Mouse (Mus musculus): Measurements from ENCODE around the gene Gng3. TPM values are rescaled to one million over a fixed set of nuclear protein-coding genes. Genes with fewer than 3 reads are reported as not detected.

Gene Gng3
- total and polyA plus RNA-seq, 3 experiments = 0.15 to 2.5 TPM; not detected in 1

DNA sequence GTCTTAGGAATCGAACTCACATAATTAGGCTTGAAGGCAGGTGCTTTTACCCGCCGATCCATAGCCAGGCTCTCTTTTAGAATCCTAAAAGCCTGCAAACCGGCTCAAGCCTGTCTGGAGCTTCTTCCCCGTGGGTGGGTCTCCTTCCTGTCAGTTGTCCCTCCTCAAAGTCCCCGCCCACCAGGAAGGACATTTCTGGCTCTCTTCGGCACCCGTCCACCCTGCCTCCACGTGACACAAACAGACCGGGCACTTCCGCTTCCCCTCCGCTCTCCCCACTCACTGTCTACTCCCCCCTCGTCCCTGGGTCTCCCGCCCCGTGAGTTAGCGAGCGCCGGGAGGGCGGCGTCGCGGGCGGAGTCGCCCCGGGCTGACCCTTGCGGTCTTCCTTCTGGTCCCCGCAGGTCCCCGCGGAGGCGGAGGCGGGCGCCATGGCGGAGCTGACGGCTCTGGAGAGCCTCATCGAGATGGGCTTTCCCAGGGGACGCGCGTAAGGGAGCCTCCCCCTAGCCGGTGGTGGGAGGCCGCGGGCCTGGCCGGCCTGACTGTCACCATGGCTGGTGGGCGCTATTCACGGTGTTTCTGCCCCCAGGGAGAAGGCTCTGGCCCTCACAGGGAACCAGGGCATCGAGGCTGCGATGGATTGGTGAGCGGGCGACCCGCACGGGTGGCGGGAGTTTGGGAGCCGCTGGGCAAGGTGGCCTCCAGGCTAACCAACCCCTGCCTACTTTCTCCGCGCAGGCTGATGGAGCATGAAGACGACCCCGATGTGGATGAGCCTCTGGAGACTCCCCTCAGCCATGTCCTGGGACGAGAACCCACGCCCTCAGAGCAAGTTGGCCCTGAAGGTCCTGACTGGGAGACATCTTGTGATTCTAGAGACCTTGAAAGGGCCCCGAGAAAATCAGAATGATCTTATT, 32.5 kb upstream of the Gng3 start, which contains the start of gene Ubxn1:
TSS of gene Ubxn1 (plus strand) at position 230 of the 920 bp plus-strand sequence.
- peak; percentile 99 for DNase-seq (ENCODE audit: low read depth, low spot score)
- peaks cover 10 to 21% of the 10 kb centered on the region in 2 experiments; a peak in 3 of 4 replicates for H3K4me1 ChIP-seq (ENCODE audit: control insufficient read depth in 1 of 2, insufficient read depth in 2 of 2, low read length in 2 of 2)
- TF ChIP-seq MYC (IDR thresholded peaks at IDR 0.05; ENCODE audit: low read depth, low read length) (peak; percentile 83), UBTF (IDR thresholded peaks at IDR 0.05; ENCODE audit: borderline replicate concordance, insufficient read depth, low read depth, low read length) (no peak), POLR2AphosphoS5 (IDR thresholded peaks at IDR 0.05; ENCODE audit: borderline replicate concordance, low read depth, low read length) (peak; percentile 27; the same call in 1 of the 2 replicates), EP300 (IDR thresholded peaks at IDR 0.05; ENCODE audit: low read depth in 1 of 2, low read length in 2 of 2) (peak in 1 of 2 experiments; percentile 59; a peak in 2 of 4 replicates), CTCF (IDR thresholded peaks at IDR 0.05 in 2 of 3, conservative IDR thresholded peaks at IDR 0.05 in 1 of 3; ENCODE audit: control insufficient read depth in 1 of 3, insufficient read depth in 1 of 3, low read depth in 2 of 3, low read length in 3 of 3, poor library complexity in 1 of 3, severe bottlenecking in 1 of 3) (no peak), NRF1 (IDR thresholded peaks at IDR 0.05; ENCODE audit: insufficient read depth, low read depth, low read length, poor library complexity, severe bottlenecking) (0 out of 2 replicates have a peak, but pooled peaks have one; percentile 37), MYB (IDR thresholded peaks at IDR 0.05; ENCODE audit: low read depth, low read length) (peak; percentile 38; the same call in 1 of the 2 replicates), ZMIZ1 (IDR thresholded peaks at IDR 0.05; ENCODE audit: low read depth, low read length) (0 out of 2 replicates have a peak, but pooled peaks have one; percentile 53), TBP (IDR thresholded peaks at IDR 0.05; ENCODE audit: low read depth, low read length) (peak; percentile 64; the same call in 1 of the 2 replicates), POLR2A (IDR thresholded peaks at IDR 0.05; ENCODE audit: control insufficient read depth in 1 of 2, insufficient read depth in 1 of 2, low read depth in 1 of 2, low read length in 2 of 2, poor library complexity in 1 of 2) (peak; percentile 67 to 89; a peak in 3 of 4 replicates), TAL1 (IDR thresholded peaks at IDR 0.05; ENCODE audit: low read length) (no peak), NELFE (IDR thresholded peaks at IDR 0.05; ENCODE audit: low read depth, low read length) (peak; percentile 75), USF2 (IDR thresholded peaks at IDR 0.05; ENCODE audit: borderline replicate concordance in 1 of 2, insufficient read depth in 1 of 2, low read depth in 1 of 2, low read length in 2 of 2) (peak; percentile 88 to 96), ELF1 (IDR thresholded peaks at IDR 0.05; ENCODE audit: low read depth, low read length) (peak; percentile 98), MAFK (IDR thresholded peaks at IDR 0.05; ENCODE audit: borderline replicate concordance, low read depth, low read length) (no peak), TCF12 (IDR thresholded peaks at IDR 0.05; ENCODE audit: low read depth, low read length) (peak; percentile 67), ETS1 (IDR thresholded peaks at IDR 0.05; ENCODE audit: low read depth, low read length) (peak; percentile 63; the same call in 1 of the 2 replicates), JUND (IDR thresholded peaks at IDR 0.05; ENCODE audit: low read depth, low read length) (no peak), SIN3A (IDR thresholded peaks at IDR 0.05; ENCODE audit: low read length) (peak; percentile 99), BHLHE40 (IDR thresholded peaks at IDR 0.05; ENCODE audit: borderline replicate concordance, low read depth, low read length) (peak; percentile 76; the same call in 1 of the 2 replicates), SMC3 (IDR thresholded peaks at IDR 0.05; ENCODE audit: low read depth, low read length) (no peak), ZC3H11A (IDR thresholded peaks at IDR 0.05; ENCODE audit: low read depth, low read length) (no peak), HCFC1 (IDR thresholded peaks at IDR 0.05; ENCODE audit: low read depth, low read length) (peak; percentile 99), GATA1 (IDR thresholded peaks at IDR 0.05; ENCODE audit: low read depth, low read length) (no peak), CHD2 (IDR thresholded peaks at IDR 0.05; ENCODE audit: low read length) (no peak), KAT2A (conservative IDR thresholded peaks at IDR 0.05; ENCODE audit: low read depth, low read length) (peak; percentile 87), MXI1 (IDR thresholded peaks at IDR 0.05; ENCODE audit: low read depth, low read length) (peak; percentile 92), RAD21 (IDR thresholded peaks at IDR 0.05; ENCODE audit: low read depth, low read length) (no peak), MEF2A (IDR thresholded peaks at IDR 0.05; ENCODE audit: extremely low read depth, insufficient replicate concordance, low read depth, low read length, poor library complexity, severe bottlenecking) (peak; percentile 62; the same call in 1 of the 2 replicates), USF1 (IDR thresholded peaks at IDR 0.05; ENCODE audit: low read depth, low read length) (peak; percentile 100), GABPA (IDR thresholded peaks at IDR 0.05; ENCODE audit: low read depth, low read length) (no peak), CHD1 (IDR thresholded peaks at IDR 0.05; ENCODE audit: low read depth, low read length) (no peak), ZKSCAN1 (IDR thresholded peaks at IDR 0.05; ENCODE audit: low read depth, low read length) (no peak), MAZ (IDR thresholded peaks at IDR 0.05; ENCODE audit: low read depth, low read length) (peak; percentile 99)

More for the DNA sequence above, 32.5 kb upstream of the Gng3 start, which contains the start of gene Ubxn1:
- H3K4me3 ChIP-seq (ENCODE audit: control insufficient read depth in 1 of 2, insufficient read depth in 1 of 2, low read depth in 2 of 2, low read length in 2 of 2) = peak within 1 kb of the TSS; percentile 73 to 94
- H3K79me2 ChIP-seq (ENCODE audit: control insufficient read depth, insufficient read depth, low read length, poor library complexity) = peaks cover 15% of the 10 kb centered on the region
- H3K27ac ChIP-seq (ENCODE audit: control insufficient read depth, low read depth, low read length) = peak within 1 kb of the TSS; percentile 74
- H3K9ac ChIP-seq (ENCODE audit: control insufficient read depth, low read depth, low read length, poor library complexity, severe bottlenecking) = peak within 1 kb of the TSS; percentile 98
- H3K27me3 ChIP-seq (ENCODE audit: control insufficient read depth in 1 of 2, insufficient read depth in 2 of 2, low read length in 2 of 2) = no peaks in the 10 kb centered on the region
- H3K9me3 ChIP-seq (replicated peaks; ENCODE audit: insufficient read depth, low read length) = no peaks in the 10 kb centered on the region
- peaks cover 8 to 26% of the 10 kb centered on the region in 2 experiments for H3K36me3 ChIP-seq (ENCODE audit: control insufficient read depth in 1 of 2, insufficient read depth in 2 of 2, low read length in 2 of 2)
